Mouse (Mus musculus) gonadal fat pad, adult 2 months (tissue): Measurements from ENCODE around the gene Umad1. TPM values are rescaled to one million over a fixed set of nuclear protein-coding genes. Genes with fewer than 3 reads are reported as not detected.

Experiments used
- DNase-seq: peaks from one replicate; pipeline ENCODE4 v3.0.0-alpha.2; 2012; ENCODE audit warnings: low read depth
- polyA plus RNA-seq: library from polyadenylated mRNA; depleted of rRNA; stranded (reverse); fragments of >200 nt; gene quantifications from 2 replicates; pipeline ENCODE4 v1.2.3, GENCODE M21; 2012

Umad1 gene
- polyA plus RNA-seq, 1 experiment = 12.4 TPM

GRCm38 (mm10) chr6:8474316-8474715, 215.2 kb downstream of the Umad1 start:
- DNase-seq = no peak

GRCm38 (mm10) chr6:8474820-8475219, 215.7 kb downstream of the Umad1 start:
- no peak for DNase-seq

- DNase-seq = no peak
Observed at GRCm38 (mm10) chr6:8479176-8479575, 220.1 kb downstream of the Umad1 start.

DNA sequence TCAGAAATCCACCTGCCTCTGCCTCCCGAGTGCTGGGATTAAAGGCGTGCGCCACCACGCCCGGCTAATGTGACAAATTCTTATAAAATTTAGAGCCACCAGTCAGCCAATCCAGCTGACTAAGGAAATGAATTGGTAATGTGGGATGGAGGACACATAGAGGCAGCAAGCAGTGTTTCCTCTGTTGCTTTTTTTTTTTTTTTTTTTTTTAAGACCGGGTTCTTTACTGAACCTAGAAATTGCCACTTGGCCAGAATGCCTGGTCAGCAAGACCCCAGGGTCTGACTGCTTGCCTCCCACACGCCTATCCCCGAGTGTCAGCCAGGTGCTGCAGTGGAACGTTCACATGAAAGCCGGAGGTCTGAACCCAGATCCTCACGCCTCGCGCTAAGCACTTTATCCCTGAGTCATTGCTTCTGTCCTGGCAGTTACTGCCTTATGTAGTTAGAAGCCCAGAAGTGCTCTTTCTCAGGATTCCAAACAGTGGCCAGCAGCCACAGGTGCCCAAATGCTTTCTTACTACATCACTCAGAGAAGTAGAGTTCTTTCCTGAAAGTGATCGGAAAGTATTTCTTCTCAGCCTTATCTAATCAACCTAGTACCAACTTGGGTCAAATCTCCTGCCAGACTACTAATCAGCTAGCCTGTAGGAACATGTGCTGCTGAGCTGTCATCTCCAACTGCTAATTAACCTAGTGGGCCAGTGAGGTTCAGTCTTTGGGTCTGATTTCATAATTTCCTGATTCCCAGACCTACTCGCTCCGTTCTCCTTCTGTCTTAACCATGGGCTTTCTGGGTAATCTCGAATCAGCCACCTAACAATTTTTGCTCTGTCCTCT, 225.6 kb downstream of the Umad1 start:
- no peak for DNase-seq

DNA sequence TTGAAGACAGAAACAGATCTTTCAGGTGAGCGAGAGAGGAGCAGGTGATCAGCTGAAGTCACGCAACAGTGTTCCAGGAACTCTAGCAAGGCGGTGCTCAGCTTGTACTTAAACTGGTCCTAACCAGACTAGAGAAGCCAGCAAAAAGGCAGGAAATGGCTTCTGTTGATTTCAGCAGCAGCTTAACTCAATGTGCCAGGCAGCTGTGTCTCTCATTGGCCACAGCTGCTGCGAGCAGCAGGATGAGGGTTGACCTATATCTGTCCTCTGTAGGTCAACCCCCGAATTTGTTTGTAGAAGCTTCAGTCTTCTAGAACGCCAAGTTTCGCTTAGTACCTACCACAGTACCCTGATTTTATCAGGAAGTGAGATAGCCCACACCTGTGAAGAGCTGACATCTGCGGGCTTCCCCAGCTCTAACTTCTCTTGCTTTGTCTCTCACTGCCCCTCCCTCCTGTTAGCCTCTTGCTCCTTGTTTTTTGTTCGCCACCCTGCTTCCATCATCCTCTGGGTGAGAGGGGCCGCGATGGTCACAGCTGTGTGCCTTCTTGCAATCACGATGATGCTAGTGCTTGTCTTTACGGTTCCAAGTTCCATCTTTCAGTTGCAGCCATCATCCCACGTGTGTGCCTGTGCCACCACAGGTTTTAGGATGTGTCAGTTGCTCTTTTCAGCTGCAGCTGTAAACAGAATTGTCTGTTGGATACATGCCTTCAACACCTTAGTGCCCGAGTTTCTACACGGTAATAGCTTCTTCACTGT, 226.5 kb downstream of the Umad1 start:
- no peak for DNase-seq

GRCm38 (mm10) chr6:8486391-8487043, 227.4 kb downstream of the Umad1 start:
- no peak for DNase-seq

GRCm38 (mm10) chr6:8487044-8487853, 228.2 kb downstream of the Umad1 start:
- no peak for DNase-seq

- no peak for DNase-seq
Observed at GRCm38 (mm10) chr6:8488249-8488648, 229.2 kb downstream of the Umad1 start.

DNA sequence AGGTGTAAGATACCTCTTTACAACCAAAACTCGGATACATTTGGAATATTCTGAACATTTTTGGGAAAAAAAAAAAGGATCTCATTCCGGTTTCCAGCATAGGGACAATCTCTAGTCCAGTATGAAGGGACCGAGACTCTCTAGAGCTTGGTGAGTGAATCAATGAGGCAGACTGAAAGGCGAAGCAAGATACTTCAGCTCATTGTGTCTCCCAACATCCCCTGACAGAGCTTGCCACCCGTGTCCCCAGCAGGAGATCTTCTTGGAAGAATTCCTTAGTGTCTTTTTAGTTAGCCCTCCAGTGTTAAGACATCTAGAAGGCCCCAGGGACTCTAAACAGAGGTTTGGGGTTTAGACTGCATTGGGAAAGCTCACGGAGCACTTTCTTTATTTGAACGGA, 230.2 kb downstream of the Umad1 start:
- no peak for DNase-seq

- DNase-seq = no peak
Observed at GRCm38 (mm10) chr6:8489938-8490585, 231.0 kb downstream of the Umad1 start.

GRCm38 (mm10) chr6:8492248-8492647, 233.2 kb downstream of the Umad1 start:
- no peak for DNase-seq

DNA sequence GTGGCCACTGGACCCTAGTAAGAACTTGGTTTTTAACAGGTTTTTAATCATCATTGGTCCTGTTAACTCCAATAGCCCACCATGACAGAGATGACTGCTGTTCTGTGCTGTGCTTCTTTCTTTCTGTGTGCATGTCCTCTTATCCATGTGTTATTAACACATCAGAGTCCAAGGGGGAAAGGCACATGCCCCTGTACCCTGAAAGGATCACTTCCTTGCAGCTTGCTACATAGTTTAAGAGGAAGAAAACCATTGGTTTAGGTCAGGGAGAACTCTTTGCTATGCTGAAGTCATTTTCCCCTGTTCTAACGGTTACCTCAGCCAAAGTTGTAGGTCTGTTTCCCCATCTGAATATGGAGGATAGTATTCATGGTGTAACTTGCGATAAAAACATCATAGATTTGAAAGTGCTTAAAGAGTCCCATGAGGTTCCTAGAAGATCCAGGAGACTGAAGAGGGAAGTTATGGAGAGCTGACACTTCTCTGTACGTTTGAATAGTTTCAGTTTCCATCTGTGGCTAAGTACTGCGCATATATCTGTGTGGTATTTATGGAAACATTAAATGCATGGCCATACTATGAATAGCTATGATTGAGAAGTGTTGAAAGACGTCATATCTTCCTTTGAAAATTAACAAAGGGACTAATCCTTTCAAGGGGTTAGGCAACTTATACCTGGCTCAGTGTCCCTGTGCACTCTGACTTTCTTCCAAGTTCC, 236.2 kb downstream of the Umad1 start:
- DNase-seq = no peak

DNA sequence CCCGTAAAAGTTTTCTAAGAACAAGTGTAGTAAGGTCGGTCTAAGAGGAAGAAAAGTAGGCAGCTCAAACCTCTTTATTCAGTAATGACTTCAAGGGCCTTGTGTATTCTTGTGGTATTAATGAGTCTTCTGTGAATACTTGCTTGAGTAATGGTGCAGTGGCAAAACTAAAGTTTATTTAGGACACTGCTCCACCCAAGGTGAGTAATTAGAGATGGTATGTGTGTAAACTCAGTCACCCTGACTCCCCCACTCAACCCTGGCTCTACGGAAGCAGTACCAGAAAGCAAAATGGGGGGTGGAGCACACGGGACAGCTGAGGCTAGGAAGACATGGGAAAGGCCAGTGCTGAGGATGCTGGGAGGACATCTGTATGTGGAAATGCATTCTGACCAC, 236.7 kb downstream of the Umad1 start:
- DNase-seq = no peak

GRCm38 (mm10) chr6:8497234-8497867, 238.3 kb downstream of the Umad1 start:
- DNase-seq = no peak

GRCm38 (mm10) chr6:8497868-8498257, 238.8 kb downstream of the Umad1 start:
- no peak for DNase-seq

DNA sequence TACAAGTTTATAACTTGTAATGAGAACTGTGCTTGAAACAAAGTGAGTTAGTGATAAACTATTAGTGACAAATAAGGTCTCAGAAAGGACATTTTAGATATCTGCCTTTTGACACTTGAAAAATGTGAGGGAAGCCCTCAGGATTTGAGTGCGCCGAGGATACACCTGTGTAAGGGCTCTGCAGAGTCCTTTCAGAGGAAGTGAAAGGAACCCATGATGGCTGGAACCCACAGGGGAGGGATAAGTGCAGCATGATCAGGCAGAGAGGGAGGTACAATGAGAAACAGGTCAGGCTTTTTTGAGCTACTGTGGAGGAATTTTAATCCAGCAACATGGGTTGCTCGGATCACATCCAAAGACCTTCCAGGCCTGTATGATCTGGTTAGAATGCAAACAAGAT, 239.9 kb downstream of the Umad1 start:
- no peak for DNase-seq

- no peak for DNase-seq
Observed at GRCm38 (mm10) chr6:8503953-8504352, 244.9 kb downstream of the Umad1 start.

DNA sequence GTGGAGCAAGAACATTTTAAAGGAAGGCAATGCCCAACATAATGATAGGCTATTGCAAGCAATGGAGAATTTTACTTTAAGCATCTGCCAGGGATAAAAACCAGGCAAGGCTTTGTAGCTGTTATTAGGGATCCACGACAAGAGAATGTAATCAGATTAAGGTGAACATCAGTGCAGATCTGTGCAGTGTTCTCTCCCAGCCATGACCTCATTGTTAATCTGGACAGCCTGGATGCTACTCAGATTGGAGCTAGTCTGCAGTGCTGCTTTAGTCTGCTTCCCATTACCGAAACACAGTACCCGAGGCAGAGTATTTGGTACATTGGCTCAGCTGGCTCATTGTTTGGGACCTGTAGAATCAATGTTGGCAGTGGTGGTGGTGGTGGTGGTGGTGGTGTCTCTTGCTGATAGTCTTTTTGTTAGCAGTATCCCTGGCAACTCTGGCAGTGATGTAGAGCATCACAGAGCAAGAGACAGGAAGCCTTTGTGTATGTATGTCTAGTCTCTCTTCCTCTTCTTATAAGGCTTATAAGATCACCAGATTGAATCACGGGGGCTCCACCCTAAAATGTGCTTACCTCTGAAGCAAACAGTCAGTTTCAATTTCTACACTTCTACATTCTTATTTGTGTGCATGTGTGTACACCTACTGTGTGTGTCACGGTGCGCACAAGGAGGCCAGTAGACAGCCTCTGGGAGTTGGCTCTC, 245.6 kb downstream of the Umad1 start:
- DNase-seq = no peak

GRCm38 (mm10) chr6:8506631-8507030, 247.5 kb downstream of the Umad1 start:
- no peak for DNase-seq
